Mouse (Mus musculus): Measurements from ENCODE around the gene Zmynd11.

DNA sequence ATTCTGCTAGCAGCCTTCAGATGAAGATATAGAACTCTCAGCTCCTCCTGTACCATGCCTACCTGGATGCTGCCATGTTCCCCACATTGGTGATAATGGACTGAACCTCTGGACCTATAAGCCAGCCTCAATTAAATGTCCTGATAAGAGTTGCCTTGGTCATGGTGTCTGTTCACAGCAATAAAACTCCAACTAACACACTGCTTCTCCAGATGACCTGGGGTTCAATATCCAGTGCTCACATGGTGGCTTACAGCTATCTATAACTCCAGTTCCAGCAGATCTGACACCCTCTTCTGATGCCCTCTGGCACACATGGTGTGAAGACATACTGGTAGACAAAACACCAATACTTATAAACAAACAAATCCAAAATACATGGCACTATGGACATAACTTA lies 8.9 kb upstream of the Zmynd11 start:
- TF ChIP-seq CTCF (IDR thresholded peaks at IDR 0.05; ENCODE audit: control insufficient read depth, insufficient read depth, insufficient replicate concordance, low read depth, low read length): no peak
- TF ChIP-seq POLR2A (IDR thresholded peaks at IDR 0.05; ENCODE audit: control insufficient read depth, low read depth, low read length): no peak
